Mouse (Mus musculus): Measurements from ENCODE around the gene Trp53i11.
A peak's percentile ranks its signal among the peaks of the same experiment; 100 is the strongest.

The Trp53i11 gene

DNA sequence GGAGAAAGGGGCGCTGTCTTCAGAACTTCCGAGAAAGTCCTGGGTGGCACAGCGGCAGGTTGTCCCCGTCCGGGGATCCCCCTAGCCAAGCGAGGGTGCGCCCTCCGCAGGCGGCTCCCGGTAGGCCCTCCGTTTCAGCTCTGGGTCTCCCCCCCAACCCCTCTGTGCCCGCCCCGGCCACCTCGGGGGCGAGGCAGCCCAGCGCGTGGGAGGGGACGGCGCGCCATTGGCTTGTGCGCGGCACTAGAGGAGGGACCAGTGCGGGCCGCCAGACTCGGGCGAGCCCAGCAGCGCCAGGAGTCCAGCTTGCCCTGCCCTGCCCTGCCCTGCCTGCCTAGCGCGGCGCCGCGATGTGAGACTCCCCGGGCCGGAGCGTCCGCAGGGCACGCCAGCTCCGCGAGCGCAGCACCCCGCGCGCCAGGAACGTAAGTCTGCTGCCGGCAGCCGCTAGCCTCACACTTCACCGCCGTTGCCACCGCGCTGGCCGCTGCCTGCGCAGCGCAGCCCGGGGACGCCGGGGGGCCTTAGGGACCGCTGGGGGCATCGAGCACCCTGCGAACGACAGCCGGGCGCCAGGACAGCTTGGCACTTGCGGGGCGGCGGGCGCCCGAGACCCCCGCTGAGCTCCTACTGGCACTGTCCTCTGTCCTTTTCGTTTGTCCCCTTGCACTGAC lies at the start of gene Trp53i11:
Gene Trp53i11 (plus strand): TSS at position 226 of the 674 bp plus-strand sequence.
- DNase-seq: peak; percentile 95

GRCm38 (mm10) chr2:93139476-93139875 lies 47.9 kb upstream of the Trp53i11 start:
- DNase-seq: no peak

DNA sequence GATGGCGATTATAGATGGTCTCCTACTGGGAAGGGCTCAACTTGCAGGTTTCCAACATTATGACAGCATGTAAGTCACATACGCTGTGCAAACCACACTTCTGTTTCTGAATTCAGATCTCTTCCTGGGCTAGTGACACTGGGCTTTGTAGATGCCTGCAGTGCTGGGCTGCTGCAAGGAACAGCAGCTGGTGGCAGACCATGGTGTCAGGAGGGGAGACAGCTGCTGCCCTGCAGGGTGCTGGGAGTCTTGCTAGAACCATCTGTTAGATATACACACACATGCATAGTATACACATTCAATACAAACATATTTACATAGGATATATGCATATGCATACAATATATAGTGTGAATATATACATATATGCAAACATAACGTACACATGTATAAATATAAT lies 46.0 kb upstream of the Trp53i11 start:
- DNase-seq: no peak

DNA sequence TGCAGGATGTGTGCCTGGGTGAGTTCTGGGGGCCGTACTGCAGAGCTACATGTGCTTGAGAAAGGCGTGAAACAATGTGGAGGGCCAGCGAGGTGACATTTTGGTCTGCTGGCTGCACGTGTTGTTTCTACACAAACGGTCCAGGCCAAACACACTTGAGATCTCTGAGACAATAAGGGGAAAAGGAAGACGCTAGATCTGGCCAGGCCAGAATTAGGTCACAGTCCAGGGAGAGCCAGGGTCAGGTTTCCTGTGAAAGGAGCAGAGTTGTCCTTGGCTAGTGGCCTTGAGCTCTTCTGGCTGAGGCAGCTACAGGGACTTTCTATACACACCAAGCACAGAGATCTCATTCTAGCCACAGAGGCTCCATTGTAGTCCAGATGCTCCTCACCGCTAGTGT lies 44.7 kb upstream of the Trp53i11 start:
- DNase-seq: peak; percentile 58

DNA sequence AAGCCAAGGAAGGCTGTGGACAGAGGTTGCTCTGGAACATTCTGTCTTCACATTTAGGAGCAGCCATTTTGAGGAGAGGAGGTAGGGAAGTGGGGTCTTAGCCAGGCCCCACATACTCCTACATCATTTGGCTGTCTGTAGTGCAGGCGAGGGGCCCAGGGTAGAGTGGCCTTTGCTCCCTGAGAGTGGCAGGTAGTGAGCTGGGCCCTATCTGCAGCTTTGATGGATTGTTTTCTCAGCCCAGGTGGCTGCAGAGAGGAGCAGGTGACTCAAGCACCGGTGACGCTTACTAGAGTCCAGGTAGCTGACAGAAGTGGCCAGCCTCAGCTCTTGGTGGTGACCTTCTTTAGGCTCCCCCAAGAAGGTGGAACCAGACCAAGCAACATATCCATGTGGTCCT lies 43.2 kb upstream of the Trp53i11 start:
- no peak for DNase-seq

DNA sequence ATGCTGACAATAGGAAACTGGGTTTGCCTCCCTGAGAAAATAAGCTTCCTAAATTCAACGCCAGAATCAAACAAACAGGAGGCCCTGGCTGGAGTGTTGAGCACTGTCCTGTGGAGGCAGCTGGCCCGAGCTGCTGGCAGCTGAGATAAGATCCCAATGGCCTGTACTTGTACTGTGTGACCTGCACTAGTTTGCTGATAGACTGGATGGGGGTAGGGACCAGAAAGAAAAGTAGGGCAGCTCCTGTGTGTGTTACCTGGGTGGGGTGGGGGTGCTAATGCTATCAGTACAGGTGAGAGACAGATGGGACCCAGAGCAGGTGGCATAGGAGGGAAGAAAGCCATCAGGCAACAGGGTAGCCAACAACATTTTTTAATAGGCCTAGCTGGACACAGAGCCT lies 37.3 kb upstream of the Trp53i11 start:
- no peak for DNase-seq

GRCm38 (mm10) chr2:93150673-93151450 lies 36.5 kb upstream of the Trp53i11 start:
- DNase-seq: no peak

DNA sequence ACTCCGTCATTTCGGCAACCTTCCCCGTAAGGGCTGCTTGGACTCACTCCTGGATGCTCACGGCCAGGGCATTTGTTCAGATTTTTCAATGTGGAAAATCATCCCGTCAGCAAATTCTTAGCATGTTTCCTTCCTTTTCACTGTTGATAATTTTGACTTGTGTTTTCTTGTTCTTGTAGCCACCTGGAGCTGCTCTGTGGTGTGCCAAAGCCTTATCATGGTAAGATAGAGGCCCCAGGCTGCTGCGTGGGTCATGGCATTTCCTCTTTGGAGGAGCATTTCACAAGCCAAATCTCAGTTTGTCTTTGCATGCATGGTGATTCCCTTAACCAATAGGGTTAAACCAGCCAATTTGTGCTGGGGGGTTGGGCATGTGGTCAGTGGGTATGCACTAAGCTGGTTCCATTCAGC lies 35.2 kb upstream of the Trp53i11 start:
- no peak for DNase-seq

DNA sequence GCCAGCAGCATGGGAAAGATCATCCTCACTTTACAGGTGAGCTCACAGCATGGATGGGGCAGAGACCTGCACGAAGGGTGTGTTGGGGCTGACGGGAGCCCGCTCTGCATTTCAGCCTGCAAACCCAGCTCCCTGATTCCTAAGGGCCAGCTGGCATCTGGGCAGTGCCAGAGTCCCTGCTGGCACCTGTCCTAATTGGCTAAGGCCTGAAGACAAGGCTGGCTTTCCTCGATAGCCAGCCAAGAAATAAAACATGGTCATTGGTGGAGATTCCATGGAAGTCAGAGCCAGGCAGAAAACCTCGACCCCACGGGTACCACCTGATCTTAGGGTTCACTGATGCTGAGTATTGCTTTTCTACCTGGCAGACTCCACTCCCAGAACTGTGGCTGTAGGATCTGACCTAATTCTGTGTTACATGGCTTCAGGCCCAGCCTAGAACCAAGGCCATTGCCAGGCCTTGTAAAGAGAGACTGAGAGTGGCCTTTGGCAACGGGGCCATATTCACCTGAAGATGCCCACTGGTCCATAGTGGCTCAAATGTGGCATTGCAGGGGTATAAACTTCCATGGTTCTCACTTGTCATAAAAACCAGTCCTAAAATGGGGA lies 34.4 kb upstream of the Trp53i11 start:
- no peak for DNase-seq

GRCm38 (mm10) chr2:93153833-93154232 lies 33.5 kb upstream of the Trp53i11 start:
- no peak for DNase-seq

- DNase-seq: no peak
Measured at GRCm38 (mm10) chr2:93154486-93155032, 32.8 kb upstream of the Trp53i11 start.

GRCm38 (mm10) chr2:93160467-93161035 lies 26.8 kb upstream of the Trp53i11 start:
- no peak for DNase-seq

GRCm38 (mm10) chr2:93161914-93162664 lies 25.3 kb upstream of the Trp53i11 start:
- no peak for DNase-seq

GRCm38 (mm10) chr2:93162791-93163190 lies 24.6 kb upstream of the Trp53i11 start:
- no peak for DNase-seq

GRCm38 (mm10) chr2:93163317-93163716 lies 24.0 kb upstream of the Trp53i11 start:
- DNase-seq: no peak

DNA sequence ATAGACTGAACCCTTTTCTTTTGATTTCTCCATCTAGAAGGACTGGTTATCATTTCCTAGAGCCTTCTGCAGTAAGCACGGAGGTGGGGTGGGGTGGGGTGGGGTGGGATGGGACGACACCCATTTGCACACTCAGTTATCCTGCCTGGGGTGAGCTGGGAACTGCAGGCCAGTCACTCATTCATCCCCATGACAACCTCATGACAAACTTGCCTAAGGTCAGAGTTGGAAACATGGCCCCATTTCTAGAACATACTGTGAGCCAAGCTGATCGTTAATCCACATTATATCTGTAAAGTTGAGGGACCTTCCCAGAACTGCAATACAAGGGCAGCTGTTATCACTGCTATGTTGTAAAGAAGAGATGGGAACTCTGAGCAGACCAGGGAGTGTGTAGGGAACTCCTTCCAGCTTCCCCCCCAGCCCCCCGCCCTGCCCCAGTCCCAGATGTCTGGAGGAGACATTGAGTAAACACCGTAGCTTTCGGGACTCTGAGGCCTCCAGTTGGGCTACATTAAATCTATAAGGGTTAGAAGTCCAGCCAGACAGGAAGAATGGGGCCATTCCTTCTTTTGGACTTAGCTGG lies 23.5 kb upstream of the Trp53i11 start:
- DNase-seq: no peak

GRCm38 (mm10) chr2:93166295-93166694 lies 21.1 kb upstream of the Trp53i11 start:
- DNase-seq: no peak

DNA sequence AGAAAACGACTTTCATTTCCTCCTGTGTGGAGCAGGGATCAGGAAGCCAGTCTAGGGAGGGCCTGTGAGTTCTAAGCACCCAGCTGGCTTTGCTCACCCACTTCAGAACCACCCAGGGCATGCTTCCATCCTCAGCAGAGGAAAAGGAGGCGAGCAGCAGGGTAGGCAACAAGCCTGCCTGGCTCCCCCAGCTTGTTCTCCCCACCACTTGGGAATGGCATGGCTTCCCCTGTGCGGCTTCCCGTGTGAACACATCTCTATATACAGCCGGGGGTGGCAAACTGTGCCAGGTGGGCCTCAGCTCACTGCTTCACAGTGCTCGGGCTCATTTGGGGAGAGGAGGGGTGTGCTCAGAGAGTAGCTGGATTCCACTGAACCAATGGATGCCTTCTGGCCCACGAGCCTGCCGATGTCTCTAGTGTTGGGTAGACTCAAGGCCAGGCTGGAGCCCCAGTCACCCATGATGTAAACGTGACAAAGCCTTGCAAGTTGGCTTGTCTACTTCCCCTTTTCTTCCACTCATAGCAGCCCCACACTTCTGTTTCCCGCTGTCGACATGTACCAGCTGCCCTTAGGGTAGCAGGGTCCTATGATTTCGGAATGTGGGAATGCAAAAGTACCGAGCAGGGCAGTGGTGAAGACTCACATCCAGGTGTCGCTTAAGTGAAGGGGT lies 20.5 kb upstream of the Trp53i11 start:
- DNase-seq: no peak

DNA sequence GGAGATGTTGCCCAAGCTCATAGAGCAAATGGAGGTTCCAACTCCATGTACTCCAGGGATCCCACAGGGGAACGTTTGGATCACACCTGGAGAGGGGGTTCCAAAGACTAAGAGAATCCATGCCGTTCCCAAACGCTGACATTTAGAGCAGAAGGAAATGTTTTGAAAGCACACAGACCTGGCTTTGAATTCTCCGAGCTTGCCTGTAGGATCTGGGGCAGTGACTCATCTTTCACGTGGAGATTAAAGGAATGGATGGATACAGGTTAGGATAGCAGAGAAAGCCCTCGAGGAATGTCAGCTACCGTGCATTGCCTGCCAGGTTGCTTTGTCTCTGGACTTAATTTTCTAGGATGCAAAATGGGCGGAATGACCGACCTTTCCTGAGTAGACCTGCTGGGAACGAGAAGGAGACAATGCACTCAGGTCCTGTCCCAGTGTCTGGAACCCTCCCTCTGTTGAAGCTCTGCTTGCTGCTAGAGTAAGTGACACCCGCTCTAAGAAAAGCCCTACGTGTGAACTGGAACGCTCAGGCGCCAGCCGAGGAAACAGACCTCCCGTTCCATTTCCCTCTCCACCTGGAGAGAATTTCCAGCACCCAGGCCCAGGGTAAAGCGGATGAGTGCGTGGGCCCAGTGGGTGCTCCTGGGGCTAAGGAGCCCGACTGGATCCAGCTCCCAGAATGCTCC lies 17.0 kb upstream of the Trp53i11 start:
- no peak for DNase-seq

GRCm38 (mm10) chr2:93170845-93171200 lies 16.5 kb upstream of the Trp53i11 start:
- no peak for DNase-seq

GRCm38 (mm10) chr2:93171929-93172328 lies 15.4 kb upstream of the Trp53i11 start:
- no peak for DNase-seq

Data from lung, postnatal 10 days (tissue).